Mouse (Mus musculus): ENCODE data around the gene Lhx3. TPM values are rescaled to one million over a fixed set of nuclear protein-coding genes. Genes with fewer than 3 reads are reported as not detected.
A peak's percentile ranks its signal among the peaks of the same experiment; 100 is the strongest.

Lhx3 gene
- total RNA-seq, 2 experiments from 2014 or later, result not detected

GRCm38 (mm10) chr2:26202849-26203475 lies 5.1 kb downstream of the Lhx3 start:
- peak in 1 of 2 experiments; percentile 17 for DNase-seq (ENCODE audit: low spot score in 2 of 2)

GRCm38 (mm10) chr2:26201926-26202848 lies 5.9 kb downstream of the Lhx3 start:
- DNase-seq (ENCODE audit: low spot score in 2 of 2), result no peak

DNA sequence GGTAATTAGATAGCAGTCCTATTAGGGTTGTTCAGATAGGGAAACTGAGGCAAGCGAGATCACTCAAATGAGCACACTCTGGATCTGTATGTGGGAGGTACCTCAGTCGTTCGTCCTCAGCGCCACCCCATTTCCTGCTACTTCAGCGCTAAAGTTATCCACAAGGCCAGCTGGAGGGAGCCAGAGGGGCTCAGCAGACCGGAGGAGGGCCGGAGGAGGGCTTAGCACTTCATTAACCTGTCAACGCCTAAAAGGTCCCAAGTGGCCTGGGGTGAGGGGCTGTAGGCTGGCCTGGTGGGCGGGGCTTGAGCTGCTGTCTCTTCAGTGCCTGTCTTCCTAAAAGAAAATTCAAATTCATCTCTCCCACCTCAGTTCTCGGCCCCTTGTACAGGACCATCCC lies 9.6 kb downstream of the Lhx3 start:
- no peak for DNase-seq (ENCODE audit: low spot score in 2 of 2)

- no peak for DNase-seq (ENCODE audit: low spot score in 2 of 2)
Observed at GRCm38 (mm10) chr2:26194552-26195339, 13.3 kb downstream of the Lhx3 start.

DNA sequence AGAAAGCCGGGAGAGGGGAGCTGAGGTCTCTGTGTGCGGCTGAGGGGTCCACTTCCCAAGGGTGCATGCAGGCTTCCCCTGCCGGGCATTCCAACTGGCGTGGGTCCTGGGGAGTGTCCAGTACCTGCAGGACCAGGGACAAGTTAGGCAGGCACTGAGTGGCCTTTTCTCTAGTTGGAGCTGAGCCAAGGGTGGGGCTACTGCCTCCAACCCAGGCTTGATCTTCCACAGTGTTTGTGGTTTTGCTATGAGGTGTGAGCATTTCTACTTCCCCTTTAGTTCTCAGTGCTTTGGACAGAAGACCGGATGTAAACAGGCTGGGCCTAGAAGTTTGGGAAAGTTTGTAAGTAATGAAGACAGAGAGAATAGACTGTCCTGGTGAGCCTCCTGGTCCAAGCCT lies 19.6 kb downstream of the Lhx3 start:
- DNase-seq (ENCODE audit: low spot score in 2 of 2), result no peak

- no peak for DNase-seq (ENCODE audit: low spot score in 2 of 2)
Observed at GRCm38 (mm10) chr2:26184352-26184751, 23.7 kb downstream of the Lhx3 start.

DNA sequence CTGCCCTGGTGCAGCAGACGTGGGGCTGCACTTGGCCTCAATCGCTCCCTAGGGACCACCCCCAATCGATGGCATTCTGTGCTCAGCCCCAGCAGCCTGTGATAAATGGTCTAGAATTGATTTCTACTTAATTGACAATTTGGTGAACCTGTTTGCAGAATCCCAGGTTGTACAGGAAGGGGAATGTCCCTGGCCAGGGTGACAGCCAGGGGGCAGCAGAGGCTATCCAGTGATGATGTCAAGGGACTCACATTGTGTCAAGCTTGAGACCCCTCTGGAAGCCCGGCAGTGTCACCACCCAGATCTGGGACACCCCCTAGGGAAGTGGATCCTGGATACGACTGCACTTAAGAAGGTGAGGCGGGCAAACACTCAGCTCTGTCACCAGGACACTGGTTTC lies 25.4 kb downstream of the Lhx3 start:
- peak; percentile 61 to 65 for DNase-seq (ENCODE audit: low spot score in 2 of 2)

DNA sequence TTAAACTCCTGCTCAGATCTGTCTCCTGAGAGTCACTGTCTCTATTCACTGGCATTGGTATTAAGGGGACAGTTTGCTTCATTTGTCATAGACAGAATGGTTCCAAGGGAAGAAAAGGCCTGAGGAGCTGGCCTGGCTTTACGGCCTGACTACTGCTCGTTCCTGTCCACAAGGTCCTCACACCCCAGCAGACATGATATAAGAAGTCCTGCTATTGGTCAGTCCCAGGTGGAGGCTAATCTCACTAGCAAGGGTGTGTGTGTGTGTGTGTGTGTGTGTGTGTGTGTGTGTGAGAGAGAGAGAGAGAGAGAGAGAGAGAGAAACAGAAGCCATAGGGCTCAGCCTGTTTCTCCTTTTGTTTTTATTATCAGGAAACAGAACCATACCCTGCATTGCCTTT lies 30.9 kb downstream of the Lhx3 start:
- no peak for DNase-seq (ENCODE audit: low spot score in 2 of 2)

DNA sequence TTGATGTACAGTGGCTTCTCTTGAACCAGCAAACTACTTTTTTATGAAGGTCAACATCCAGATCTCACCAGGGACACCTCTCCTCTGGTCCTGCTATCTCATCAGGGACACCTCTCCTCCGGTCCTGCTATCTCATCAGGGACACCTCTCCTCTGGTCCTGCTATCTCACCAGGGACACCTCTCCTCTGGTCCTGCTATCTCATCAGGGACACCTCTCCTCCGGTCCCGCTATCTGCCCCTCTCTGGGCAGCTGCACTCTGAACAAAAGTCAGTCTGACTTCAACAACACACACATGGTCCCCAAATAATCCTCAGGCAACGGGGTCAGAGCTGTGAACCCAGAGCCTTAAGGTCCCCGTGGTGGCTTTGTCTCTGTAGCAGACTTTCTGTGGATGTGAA lies 31.4 kb downstream of the Lhx3 start:
- no peak for DNase-seq (ENCODE audit: low spot score in 2 of 2)

DNA sequence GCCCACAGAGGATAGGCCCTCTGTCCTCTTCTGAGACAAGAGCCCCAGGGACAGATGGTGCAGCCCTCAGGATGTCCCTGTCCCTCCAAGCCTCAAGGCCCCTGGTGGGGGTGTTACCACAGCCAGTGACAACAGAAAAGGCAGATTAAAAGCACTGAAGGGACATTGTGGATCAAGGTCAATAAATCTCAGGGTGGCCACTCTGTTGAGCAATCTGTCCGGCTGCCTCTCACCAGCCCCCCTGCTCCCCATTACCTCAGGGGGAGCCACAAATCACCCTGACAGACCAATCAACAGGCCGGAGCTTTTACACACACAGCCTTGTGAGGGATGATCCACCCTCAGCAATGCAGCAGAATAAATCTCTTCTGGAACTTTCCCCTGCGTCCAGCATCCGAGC lies 32.9 kb downstream of the Lhx3 start:
- DNase-seq (ENCODE audit: low spot score in 2 of 2), result no peak

- no peak for DNase-seq (ENCODE audit: low spot score in 2 of 2)
Observed at GRCm38 (mm10) chr2:26172166-26172565, 35.9 kb downstream of the Lhx3 start.

DNA sequence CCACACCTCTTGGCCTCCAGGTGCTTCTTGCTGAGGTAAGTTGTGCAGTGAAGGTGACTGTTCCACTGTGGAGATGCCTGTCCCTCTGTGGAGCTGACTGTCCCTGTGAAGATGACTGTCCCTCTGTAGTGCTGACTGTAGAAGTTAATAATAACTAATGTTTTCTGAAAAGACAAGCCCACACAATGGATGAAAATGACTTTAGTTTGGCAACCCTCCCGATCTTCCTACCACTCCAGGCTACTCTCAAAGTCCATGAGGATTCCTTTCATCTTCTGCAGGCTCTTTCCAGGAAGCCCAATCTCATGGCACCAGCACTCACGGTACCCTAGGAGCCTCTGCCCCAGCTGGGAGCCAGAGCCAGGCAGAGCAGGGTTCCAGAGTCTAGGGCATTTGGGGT lies 37.7 kb downstream of the Lhx3 start:
- no peak for DNase-seq (ENCODE audit: low spot score in 2 of 2)

- DNase-seq (ENCODE audit: low spot score in 2 of 2), result no peak
Observed at GRCm38 (mm10) chr2:26168843-26169579, 39.1 kb downstream of the Lhx3 start.

DNA sequence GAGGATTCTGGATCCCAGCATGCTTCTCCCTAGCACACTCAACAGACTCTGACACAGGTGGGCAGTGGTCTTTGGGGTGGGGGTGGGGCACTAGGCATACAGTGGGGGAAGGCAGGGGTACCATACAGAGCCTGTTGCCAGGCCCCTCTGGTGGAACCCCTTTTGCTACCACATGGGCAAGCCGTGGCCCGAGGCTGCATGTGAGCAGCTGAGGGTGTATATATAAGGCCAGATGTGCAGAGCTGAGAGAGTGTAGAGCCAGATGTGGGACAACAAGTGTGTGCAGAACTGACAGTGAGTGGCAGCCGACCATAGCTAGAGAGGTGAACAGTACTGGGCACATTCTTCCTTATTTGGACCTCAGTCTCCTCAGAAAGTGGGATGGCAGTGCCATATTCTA lies 41.2 kb downstream of the Lhx3 start:
- DNase-seq (ENCODE audit: low spot score in 2 of 2), result no peak

DNA sequence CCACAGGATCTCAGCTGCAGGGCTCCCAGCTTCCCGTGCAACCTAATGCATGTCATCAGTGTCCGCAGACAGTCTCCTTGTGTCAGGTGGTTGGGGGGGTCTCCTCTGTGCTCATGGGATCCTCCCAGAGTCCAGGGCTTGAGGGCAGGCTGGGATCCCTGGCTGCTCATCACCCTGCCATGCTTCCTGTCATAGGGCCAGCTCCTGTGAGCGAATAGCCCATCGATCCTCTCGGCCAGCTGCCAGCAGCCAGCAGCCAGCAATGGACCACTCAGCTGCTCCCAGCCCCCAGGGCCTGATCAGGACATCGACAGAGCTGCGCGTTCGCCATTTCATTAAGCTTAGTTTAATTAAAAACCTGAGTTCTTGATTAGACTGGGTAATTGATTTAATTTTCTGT lies 50.0 kb downstream of the Lhx3 start:
- no peak for DNase-seq (ENCODE audit: low spot score in 2 of 2)

- peak in 1 of 2 experiments; percentile 56 for DNase-seq (ENCODE audit: low spot score in 2 of 2)
Observed at GRCm38 (mm10) chr2:26156191-26156977, 51.7 kb downstream of the Lhx3 start.

- no peak for DNase-seq (ENCODE audit: low spot score in 2 of 2)
Observed at GRCm38 (mm10) chr2:26155737-26156136, 52.4 kb downstream of the Lhx3 start.

DNA sequence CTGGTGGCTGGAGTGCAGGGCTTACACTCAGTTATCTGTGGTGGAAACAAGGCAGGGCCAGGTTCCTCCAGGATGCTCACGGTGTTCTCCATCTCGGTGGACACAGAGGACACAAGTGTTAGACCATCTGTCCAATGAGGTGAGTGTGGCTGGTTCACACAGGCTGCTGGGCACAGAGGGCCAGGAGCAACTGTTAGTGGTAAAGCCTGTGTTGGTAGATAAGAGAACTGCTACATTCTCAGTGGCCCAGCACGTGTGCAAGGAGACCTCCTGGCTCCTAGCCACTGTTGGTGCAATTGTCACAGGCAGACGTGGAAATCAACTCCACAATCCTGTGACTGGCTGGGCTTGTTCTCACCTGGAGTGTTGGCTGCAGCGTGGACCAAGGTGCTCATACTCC lies 53.5 kb downstream of the Lhx3 start:
- no peak for DNase-seq (ENCODE audit: low spot score in 2 of 2)

DNA sequence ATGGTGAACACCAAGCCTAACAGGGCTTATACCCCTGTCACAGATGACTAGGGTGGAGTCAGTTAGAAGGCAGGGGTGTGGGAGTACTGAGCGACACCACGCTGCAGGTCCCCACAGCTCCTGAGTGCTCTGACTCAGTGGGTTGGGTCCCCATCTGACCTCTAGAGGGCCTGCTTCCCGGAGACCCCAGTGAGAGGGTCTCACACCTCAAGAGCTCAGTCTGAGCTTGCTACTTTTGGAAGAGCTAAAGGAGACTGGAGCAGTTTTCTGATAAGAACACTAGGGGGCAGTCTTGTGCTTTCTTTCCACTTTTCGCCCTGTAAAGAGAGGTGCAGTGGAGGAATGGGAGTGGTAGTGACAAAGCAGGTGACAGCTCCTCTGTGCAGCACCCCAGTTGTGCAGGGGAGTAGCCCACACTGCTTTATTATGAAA lies 54.2 kb downstream of the Lhx3 start:
- peak; percentile 51 to 60 for DNase-seq (ENCODE audit: low spot score in 2 of 2)

DNA sequence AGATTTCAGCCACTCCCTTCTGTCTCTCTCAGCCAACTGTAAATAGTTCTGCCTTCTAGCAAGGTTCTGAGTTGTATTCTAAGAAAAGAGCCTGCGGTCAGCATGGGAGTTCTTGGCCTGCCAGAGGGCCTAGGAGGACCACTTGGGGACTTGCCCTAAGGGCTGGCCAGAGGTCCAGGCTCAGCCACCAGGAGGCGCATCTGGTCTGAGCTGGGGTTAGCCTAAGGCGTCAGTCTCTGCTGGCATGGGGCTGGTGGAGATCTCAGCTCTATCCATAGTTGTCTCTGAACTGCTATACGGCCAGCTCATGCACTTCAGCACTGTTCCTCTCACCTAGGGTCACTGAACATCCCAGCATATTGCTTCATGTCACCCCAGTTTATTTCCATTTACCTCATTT lies 54.8 kb downstream of the Lhx3 start:
- peak in 1 of 2 experiments; percentile 47 for DNase-seq (ENCODE audit: low spot score in 2 of 2)

Data from layer of hippocampus, postnatal 10 days (tissue).